Mouse (Mus musculus) kidney, postnatal 36 days (tissue): ENCODE data around the gene Slc38a3.

Source experiments
- DNase-seq, 2 experiments: peaks; one replicate each; pipeline ENCODE4 v3.0.0; 2021 to 2022; ENCODE audit warnings: mixed read lengths in 2 of 2

The Slc38a3 gene

DNA sequence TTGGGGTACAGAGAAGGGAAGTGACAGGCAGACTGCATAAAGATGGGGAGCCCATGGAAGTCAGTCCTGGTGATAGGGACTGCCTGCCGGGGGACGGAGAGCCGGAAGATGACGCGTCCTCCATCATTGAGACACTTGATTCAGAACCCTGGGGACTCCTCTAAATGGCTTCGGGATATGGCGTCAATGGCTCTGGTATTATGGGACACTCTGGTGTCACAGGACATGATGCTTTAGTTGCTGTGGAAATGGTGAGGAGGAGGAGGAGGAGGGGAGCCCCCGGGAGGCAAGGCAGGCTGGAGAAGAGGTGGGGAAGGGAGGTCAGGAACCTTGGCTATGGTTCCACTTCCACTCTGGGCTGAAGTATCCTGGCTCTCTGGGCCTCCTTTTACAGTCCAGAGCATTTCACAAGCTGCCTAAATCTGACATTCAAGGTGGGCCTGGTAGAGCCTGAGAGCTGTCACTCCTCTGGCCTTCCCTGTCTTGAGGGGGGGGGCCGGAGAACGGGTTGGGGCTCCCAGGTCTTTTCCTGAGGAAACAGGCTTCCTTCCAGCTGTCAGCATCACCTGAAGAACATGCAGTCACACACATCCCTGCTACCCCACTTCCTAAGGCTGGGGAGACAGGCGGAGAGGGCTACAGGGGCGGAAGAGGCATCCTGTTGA is 26.2 kb upstream of the Slc38a3 start:
- DNase-seq: peak; percentile 56 to 79

DNA sequence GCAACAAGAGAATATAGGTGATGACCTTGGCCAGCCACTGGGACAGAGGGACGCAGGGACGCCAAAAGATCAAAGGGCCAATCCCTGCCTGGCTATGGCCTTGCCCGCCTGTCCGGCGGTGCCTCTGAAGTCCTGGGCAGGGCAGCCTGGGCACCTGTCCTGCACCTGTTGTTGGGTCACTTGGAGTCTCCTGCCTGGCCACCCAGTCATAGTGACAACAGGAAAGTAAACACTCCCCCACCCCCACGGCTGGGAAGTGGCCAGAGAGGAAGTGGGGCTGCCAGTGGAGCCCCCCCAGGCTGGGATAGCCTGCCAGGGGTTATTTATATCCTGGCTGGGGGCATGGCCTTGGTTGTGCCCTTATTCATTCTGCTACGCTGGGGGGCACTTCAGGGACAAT is 25.3 kb upstream of the Slc38a3 start:
- peak; percentile 60 to 66 for DNase-seq

DNA sequence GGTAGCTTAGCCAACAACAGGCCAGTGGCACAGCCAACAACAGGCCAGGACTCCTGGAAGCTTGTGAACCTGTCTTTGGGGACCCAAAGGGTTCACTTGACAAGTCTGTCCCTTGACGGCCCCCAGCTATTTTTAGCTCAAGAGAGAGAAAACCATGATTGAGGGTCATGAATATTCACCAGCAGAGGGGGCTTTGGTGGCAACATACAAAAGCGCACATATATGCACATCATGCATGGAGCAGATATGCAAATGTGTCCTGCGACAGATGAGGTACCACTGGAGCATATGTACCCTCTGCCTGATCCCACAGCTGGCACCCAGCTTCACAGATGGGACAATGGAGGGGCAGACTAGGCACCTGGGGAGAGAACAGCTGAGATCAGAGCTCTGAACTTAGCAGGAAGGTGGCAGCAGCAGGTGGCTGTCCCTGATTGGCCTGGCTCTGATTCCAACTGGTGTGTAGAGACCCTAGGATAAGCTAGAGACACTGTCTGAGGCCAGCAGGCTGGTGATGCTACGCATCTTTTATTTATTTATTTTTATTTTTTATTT is 24.2 kb upstream of the Slc38a3 start:
- DNase-seq: no peak

DNA sequence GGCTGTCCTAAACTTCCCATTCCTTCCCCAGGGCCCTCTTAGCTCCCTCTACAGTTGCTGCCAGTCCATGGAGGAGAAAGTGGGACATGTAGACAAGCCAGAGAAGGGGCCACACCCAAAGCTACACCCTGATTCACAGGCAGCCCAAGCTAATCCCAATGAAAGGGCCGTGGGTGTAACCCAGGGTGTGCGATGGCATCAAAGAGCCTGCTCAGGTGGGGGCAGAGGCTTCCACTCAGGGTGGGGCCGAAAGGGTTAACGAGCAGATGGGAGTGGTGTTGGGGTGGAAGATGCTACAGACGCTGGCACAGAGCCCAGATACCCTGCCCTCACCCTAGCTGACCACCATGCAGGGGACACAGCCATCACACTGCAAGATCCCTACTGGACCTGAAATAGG is 23.5 kb upstream of the Slc38a3 start:
- no peak for DNase-seq

DNA sequence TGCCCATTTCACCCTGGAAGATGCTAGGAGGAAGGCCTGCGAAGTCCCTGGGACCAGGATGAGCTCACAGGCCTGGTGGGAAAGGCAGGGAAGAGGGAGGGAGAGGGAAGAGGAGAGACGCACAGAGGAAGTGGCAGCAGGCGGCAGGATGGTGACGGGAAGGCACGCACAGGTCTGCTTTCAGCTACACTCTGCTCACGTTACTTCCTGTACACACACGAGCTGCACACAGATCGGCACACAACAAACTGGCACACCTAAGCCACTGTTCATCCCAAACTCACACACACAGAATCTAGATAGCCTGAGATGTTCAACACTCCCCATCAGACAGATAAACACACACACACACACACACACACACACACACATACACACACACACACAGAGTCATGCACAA is 21.1 kb upstream of the Slc38a3 start:
- DNase-seq: no peak

DNA sequence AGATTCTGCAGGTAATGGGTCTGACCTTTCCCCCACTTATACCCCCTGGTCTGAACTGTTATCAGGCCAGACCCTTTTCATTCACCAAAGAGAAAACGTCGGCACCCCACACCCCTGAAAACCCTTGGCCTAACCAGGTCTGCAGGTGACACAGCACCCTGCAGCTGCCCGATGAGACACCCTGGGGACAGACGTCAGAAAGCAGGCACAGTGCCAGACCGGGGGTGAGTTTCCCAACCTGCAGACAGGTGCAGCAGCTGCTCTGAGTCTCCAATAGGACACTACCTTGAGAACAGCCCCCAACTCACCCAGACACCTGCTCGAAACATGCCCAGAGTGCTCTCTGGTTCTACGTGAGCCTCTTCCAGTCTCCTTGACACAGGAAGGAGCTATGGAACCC is 19.6 kb upstream of the Slc38a3 start:
- no peak for DNase-seq

DNA sequence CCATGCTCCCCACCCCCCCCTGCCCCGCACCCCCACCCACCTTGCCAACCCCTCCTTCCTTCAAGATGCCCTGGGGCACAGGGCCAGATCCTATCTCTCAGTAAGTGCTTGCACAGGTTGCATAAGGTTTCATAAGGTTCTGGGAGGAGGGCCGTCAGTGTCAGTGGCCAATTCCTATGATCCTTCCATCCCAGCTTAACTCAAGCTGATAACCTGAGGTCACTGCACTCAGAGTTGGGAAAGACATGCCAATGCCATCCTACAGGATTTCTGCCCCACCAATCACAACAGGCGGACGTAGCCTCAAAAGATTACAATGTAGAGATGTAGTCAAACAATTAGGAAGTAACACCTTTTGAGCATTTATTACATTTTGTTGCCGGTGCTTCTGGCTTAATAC is 19.1 kb upstream of the Slc38a3 start:
- no peak for DNase-seq

DNA sequence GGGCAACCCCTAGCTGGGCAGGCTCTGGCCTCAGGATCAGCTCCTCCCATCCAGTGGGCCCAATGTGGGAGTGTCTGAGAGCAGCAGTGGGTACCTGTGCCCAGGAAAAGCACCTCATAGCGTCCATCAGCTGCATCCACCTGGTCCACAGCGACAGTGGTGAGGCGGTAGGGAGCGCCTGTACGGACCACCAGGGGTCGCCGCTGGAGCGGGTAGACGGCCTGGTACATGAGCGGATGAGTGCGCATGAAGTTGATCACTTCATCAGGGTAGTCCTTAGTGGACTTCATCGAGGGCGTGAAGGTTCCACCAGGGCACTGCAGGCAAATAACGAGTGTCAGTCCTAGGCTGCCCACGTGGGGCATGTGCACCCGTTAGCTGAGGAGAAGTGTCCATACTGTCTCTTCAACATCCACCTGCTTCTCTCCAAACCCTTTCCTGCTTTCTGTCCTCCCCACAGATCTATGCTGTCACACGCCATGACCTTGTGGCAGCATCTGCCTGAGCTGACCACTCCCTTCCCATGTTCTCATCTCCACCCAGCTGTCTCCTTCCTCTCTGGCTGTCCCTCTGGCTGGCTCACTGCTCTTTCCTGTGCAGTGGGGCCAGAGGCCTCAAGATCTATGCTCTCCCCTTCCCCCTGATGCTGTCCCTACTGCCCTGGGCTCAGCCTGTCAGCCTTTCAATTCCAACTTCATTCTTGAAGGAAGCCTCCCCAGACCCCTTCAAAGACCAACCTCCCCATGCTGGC is 16.1 kb upstream of the Slc38a3 start:
- DNase-seq: peak; percentile 74 to 83

DNA sequence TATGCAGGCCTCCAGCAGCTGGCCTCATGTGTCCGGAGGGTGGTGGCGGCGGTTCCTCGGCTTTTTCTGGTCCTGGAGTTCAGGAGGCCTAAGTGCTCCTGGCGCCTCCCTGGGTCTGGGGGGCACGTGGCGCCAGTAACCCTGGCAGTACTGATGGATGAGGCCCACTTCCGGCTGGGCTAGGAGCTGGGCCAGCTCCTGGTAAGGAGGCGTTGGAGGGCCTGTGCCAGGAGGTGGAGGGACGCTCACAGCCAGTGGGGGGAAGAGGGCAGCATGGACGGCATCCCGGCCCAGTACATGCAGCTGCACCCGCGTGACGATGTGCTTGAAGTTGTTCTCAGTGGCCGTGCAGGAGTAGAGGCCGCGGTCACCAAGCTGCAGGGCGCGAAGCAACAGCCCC is 13.1 kb upstream of the Slc38a3 start:
- DNase-seq: peak; percentile 35 to 49

DNA sequence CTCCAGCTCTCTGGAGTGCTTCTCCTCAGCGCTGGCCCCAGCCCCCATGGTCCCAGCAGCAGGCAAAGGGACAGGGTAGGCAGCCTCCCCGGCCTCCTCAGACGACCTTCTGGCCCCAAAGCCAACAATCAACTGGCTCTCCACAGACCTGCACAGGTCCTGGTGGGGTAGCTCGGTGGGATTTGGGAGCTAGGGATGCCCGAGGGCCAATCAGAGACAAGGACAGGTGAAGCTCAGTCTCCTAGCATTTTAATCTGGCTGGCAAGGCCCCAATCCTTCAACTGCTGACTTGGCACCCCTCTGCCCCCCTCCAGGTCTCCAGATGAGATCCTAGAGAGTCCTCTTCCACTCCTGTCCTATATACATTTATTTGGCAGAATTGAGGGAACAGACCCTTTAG is 10.2 kb upstream of the Slc38a3 start, which contains the start of gene Gnat1:
Gene Gnat1, minus strand, starts transcription at position 212 of the 400 bp plus-strand sequence.
- DNase-seq: no peak

DNA sequence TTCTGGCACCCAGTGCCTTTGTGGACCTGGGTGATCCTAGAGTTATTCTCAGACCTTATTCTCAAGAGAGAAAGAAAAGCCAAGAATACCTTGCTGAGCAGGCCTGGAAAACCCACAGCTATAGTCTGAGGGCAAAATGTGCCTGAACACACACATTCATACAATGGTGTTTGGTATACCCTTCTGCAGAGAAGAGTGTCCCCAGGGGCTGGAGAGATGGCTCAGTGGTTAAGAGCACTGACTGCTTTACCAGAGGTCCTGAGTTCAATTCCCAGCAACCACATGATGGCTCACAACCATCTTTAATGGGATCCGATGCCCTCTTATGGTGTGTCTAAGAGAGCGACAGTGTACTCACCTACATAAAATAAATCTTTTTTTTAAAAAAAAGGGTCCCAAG is 9.5 kb upstream of the Slc38a3 start:
- no peak for DNase-seq

DNA sequence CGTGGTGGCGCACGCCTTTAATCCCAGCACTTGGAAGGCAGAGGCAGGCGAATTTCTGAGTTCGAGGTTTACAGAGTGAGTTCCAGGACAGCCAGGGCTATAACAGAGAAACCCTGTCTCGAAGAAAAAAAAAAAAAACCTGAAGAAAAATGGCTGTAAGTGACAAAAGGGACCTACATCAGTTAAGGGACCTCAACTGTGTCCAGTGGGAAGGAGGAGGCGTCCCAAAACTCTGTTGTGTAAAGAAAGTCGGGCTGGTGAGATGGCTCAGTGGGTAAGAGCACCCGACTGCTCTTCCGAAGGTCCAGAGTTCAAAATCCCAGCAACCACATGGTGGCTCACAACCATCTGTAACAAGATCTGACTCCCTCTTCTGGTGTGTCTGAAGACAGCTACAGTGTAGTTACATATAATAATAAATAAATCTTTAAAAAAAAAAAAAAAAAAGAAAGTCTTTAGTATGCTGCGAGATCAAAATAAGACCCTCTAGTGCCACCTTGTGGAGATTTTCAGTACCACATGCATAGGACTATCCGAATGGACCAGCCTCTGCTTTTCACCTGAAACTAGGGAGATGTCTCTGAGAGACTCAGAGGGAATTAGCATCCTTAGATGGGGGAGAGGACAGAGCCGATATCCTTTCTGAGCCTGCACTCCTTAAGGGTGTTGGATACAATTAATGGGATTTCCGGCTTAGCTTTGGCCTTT is 8.6 kb upstream of the Slc38a3 start:
- peak; percentile 84 to 89 for DNase-seq

DNA sequence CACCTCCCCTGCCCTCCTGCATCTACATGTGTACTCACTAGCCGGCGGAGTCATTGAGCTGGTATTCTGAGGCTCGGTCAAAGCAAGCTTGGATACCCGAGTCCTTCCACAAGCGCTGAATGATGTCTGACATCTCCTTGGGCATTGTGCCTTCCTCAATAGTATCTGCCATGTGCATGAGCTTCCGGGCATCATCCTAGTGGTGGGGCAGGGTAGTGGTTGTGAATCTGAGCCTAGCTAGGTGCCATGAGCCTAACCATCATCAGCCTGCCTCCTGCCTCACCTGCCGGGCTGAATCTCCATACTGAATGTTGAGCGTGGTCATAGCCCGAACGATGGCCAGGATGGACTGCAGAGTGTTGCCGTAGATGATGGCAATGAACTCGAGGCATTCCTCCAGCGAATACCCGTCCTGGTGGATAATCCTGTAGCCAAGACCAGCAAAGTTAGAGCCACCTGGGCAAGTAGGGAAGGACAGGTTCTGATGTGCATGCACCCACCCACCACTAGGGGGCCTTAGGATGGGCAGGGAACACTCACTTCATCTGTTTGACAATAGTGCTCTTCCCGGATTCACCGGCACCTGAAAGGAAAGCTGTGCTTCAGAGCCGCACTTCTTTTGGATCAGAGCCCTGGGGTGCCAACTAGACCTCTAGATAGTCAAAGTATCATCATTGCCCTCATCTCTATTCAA is 7.9 kb upstream of the Slc38a3 start:
- peak; percentile 33 to 72 for DNase-seq

DNA sequence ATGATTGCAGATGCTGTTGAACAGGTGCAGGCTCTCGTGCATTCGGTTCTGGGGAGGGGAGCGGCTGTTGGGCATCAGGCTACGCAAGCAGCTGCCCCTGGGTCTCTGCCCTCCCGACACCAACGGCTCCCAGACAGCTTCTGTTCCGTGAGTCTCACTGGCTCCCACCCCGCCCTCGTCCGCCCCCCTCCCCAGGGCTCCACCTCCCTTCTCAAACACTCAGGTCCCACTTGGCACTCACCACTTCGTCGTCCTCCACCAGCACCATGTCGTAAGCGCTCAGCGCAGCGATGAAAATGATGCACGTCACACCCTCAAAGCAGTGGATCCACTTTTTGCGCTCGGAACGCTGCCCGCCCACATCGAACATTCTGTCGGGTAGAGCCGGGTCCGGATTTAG is 7.0 kb upstream of the Slc38a3 start:
- no peak for DNase-seq

DNA sequence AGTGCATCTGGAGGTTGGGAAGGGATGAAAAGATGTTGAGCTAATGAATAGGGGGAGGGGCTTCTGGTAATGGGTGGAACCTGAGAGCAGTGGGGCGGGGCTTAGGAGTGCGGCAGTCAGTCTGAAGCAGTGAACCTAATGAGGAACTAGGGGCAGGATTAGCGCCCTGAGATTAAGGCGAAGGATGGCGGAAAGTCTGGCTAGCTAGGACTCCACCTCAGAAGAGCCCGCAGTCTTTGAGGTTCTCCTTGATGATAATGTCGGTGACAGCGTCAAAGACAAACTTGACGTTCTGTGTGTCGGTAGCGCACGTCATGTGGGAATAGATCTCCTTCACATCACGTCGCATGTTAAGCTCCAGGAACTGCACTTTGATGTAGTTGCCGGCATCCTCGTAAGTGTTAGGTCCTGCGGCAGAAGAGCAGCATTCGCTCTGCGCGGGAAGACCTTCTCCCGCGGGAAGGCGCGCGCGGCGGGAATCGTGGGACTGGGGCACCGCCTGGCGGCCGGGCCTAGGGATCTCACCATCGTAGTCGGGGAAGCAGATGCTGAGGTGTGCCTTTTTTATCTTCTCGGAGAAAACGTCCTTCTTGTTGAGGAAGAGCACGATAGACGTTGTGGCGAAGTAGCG is 6.5 kb upstream of the Slc38a3 start:
- DNase-seq: peak; percentile 63 to 88

DNA sequence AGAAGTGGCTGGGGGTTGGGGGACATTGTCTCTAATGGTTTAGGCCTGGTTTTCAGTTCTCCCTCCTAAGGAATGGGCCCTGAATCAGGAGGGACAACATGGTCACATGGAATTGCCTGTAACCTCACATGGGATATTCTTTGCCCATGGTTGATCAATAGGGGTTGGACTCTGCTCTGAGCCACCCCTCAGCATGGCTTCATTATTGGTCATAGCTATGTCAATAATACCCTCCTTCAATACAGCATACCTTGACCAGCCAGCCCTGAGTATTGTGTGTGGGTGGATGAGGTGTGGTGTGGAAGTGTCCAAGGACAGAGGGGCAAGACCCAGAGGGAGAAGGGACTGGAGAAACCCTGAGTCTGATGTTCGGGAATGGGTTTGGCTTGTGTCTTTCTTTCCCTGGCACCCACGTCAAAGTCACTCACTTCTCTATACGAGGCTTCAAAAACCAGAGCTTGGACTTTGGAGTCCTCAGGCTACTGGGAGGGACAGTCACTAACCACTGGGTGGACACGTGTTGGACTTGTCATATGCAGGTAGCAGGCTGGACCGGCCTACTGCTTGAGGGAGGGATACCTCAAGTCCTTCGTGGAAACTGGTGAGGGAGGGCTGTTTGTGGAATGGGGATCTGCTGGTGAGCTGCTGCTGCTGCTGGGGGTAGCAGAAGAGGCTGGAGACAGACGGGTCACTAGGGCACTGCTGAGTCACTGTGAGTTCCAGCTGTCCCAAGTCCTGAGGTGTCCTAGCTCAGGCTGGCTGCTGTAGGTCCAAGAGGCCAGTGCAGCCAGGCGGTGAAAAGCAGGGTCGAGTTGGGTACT is 5.5 kb upstream of the Slc38a3 start:
- peak; percentile 70 to 72 for DNase-seq

DNA sequence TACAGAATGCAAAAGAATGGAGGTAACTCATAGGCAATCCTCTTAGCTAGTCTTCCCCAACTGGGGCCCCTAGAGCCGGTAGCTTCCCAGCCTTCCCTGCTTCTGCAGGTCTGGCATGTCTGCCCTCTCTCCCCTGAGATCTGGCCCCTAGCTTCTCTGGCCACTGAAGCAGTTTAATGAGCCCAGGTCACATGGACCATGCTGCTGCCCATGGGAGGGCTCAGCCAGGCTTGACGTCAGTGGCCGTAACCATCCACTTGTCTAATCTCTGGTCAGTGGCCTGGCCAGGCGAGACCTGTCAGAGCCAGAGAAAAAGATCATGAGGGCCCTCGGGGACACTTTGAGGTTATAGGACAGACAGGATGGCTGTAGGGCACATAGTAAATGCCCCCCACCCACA is 929 bp upstream of the Slc38a3 start:
- DNase-seq: peak; percentile 75 to 77

DNA sequence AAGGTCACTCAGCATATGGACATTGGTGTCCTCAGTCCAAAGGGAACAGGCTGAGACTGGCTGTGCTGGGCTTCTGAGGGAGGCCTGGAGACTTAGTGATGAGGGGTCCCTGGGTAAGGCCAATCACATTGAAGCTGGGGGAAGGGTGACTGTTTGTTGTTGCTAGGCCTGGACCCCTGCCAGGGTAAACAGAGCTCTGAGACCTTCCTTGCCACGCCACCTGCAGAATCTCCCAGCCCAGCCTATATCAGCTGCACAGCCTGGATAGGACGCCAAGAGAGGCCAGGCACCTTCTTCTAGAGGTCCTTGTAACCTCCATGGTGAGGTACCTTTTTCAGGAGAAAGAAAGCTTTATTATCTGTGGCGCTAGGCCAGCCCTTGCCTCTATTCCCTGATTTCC is 414 bp downstream of the Slc38a3 start:
- DNase-seq: no peak

DNA sequence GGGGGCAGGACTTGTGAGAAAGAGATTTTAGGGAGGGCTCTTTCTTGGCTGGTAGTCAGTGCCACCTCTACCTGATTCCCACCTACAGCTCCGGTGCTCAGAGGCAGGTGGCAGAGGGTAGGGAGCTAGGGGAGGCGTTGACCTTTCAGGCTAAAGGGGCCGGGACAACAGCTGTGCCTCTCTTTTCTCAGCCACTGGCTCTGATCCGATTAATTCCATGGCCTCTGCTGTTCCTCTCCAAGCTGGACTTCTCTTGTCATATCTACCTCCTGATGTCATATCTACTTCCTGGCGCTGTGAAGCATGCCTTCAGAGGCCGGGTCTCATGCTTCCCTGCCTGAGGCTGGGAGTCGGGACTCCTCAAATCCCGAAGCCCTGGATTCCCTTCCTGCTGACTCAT is 1.3 kb downstream of the Slc38a3 start:
- no peak for DNase-seq

DNA sequence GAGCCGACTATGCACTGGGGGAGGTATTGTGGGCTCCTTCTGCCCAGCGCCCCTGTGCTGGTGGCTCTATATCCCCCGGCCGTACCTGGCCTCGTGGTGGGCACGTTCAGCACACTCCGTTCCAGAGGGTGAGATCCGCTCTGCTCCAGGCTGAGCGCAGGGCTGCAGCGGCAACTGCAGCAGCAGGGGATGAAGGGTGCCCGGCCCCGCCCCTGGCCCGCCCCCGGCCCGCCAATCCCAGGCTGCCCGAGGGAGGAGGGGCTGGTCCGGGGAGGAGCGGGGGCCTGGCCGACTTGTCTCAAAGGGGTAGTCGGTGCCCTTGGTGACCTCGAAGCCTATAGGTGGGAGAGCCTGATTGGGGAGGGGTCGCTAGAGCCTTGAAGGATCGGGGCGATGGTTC is 2.1 kb downstream of the Slc38a3 start:
- DNase-seq: peak; percentile 67 to 81

DNA sequence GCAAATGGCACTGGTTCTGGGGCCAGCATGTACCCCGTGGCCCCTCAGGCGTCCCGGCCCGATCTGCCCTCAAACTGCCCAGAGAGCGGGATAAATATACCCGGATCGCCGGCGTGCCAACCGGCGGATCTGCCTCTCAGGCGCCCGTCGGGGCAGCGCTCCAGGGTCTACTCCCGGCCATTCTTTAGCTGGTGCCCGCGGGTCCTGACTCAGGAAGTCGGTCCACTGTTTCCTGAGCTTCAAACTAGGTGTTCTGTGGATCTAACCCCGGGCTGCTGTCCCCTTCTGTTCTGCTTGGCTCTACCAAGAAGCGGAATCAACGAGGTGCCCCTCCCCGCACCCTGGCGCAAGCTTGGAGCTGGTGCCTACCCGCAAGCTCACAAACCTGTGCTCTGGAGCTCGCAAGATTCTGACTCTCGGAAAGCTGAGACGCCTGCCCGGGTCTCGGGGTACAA is 2.6 kb downstream of the Slc38a3 start:
- DNase-seq: peak in 1 of 2 experiments; percentile 44
